Mouse (Mus musculus): Measurements from ENCODE around the gene Tnfrsf21.
A peak's percentile ranks its signal among the peaks of the same experiment; 100 is the strongest.

Gene Tnfrsf21

DNA sequence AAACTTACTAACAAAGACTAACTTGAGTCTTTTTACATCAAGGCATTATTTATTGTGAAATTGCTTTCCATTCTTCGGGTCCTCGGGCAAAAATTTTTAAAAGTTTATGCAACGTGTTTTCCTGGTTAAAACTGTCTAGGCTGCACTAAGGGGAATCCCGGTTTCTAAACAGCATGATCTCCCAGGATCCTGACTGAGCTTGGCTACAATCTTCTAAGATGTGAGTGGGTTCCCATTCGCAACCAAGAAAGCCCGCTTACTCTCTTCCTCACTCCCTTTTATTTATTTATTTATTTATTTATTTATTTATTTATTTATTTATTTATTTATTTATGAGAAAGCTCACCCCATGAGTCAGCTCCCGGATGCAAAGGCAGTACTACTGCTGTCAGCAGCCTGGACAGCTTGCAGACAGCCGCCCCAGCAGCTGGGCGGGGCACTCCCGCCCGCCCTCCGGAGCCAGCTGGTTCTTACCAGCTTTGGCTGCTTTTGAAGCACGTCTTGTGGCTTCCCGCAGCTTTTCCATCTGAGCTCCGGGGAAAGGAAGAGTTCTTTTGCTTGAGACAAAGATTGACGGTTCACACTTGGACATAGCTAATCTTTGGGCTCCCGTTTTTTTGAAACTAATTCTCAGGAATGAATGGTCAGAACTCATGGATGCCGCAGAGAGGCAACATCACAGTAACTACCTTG, 60.6 kb downstream of the Tnfrsf21 start:
- peak; percentile 80 for DNase-seq (ENCODE audit: low spot score)

DNA sequence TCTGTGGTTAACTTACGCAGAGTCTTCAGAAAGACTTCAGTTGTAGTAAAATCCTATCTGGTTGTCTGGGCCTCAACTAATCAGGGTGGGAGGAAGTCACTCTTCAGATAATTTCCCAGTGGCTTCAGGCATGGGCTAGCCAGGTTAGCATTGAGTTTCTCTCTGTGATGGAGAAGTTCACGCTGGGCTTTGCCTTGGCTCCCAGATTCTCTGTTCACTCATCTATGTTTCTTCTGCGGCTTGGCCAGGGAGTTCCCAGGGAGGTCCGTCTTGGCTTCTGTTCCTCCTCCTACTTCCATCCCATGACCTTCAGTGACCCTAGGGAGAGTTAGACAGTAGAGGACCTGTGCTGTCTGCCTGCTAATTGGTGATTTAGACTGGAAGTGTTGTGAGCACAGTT, 61.2 kb downstream of the Tnfrsf21 start:
- peak; percentile 33 for DNase-seq (ENCODE audit: low spot score)

DNA sequence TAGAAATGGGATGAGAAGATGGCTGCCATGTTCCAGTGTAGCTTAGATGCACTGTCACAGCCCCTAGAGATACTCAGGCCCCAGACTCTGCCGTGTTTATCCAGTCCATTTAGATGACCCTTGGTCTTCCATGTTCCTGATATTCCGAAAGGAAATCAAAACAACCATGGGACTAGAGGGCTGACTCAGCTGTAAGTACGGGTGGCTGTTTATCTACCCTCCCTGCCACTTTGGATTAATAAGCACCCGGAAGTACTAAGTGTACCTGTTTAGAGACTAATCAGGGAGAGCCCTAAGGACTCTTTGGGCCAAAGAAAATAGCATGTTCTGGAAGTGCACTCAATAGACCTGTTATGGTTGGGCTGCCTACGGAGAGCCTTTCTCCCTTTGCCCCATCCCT, 64.9 kb downstream of the Tnfrsf21 start:
- DNase-seq (ENCODE audit: low spot score), result no peak

DNA sequence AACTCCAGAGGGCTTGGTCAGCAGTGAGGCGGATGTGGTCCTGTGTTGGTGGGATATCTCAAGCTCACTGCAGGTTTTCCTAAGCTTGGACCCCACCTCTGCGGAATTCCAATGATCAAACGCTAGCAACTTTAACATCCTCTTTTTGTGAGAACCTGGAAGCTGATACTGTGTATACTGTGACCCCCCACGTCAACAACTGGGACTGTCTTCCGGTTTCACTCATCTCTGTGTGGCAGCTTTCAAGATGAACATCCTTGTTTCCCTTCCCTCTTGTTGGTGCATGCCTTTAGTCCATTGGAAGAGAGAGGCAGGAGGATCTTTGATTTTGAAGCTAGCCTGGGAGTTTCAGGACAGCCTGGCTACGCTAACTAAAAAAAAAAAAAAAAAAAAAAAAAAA, 73.1 kb downstream of the Tnfrsf21 start:
- no peak for DNase-seq (ENCODE audit: low spot score)

DNA sequence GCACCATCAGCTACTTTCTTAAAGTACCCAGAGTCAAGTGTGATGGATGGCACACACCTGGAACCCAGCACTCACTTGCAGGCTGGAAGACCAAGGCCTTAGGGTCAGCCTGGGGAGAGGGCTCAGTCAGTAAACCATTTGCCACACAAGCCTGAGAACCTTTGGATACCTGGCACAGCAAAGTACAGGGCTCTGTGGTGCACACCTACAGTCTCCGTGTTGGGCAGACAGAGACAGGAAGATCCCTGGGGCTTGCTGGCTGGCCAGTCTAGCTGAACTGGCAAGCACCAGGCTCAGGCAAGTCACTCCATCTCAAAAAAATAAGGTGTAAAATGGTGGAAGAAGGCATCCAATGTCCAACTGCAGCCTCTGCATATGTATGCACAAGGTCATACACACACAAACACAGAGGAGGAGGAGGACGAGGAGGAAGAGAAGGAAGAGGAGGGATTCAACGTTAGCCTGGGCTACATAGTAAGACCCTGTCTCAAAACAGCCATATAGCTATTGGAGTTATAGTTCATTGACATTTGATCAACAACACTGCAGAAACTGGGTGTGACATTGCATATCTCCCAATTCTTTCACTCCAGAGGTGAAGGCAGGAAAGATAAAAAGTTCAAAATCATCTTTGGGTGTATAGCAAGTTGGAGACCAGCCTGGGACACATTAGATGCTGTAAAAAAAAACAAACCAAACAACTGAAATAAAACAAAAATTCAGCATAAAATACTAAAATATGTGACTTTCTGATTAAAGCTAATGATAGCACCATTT, 74.8 kb downstream of the Tnfrsf21 start:
- no peak for DNase-seq (ENCODE audit: low spot score)

DNA sequence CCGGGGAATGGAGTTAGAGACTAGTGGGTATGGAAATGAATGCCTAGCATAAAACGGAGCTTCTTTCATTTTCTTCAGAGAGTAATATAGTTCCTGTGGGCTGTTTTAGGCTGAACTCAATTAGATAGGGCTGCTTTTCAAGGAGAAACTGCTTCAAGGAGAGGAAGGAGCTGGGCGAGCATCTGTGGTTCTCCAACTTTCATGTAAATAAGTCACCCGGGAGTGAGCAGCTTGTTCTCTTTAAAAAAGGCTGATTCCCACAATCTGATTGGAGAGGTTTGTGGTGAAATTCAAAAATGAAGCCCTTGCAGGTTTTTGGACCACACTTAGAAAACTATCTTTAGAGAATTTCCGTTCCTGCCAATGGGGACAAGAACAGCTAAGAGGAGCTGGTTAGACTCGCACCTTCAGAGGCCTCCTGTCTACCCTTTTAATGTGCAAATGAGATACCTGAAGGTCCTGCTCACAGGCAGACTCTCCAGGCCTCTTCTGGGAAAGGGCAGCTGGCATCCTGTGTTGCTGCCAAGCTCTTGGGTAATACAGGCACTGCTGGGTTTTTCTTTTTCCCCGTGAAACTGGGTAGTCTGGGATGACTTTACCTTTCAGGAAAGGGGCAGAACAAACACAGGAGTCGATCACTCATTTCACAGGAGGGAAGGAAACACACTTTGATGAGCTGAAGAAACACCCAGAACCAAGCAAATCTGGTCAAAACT, 76.1 kb downstream of the Tnfrsf21 start:
- DNase-seq (ENCODE audit: low spot score), result no peak

DNA sequence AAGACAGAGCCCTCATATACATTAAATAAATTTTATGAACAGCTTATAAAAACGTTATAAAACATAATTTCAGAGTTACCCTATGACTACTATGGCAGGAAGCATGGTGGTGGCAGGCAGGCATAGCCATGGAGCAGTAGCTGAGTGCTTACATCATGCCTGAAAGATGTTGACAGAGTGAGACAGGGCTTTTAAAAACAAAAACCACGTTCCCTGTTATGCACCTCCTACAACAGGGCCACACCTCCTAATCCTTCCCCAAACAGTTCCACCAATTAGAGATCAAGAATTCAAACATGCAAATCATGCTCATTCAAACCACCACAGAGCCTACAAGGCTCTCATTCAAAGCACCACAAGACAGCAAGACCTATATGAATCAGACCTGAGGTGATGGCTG, 77.9 kb downstream of the Tnfrsf21 start:
- no peak for DNase-seq (ENCODE audit: low spot score)

DNA sequence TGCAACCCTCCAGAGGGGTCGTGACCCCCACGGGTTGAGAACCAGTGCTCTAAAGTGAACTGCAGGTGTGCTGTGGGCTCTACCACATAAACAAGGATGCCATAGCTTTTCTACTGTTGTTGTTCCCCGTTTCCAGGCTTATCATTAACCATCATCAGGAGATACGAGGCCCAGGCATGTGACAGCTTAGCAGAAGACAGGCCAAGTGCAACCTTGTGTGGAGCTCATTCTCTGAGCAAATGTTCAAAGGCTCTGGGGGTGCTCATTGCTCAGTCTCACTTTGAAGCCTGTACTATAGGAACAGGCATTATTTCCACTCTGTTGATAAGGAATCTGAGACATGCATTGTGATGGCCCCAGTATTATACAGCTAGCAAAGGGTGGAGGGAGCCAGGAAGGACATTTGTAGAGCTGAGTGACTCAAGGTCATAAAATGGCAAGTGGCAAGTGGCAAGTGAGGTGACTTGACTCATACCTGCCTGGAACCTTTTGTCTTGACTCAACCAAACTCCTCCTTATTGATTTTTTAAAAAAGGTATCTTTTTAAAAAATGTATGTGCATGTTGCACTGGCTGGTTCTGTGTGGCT, 80.8 kb downstream of the Tnfrsf21 start:
- DNase-seq (ENCODE audit: low spot score), result no peak

DNA sequence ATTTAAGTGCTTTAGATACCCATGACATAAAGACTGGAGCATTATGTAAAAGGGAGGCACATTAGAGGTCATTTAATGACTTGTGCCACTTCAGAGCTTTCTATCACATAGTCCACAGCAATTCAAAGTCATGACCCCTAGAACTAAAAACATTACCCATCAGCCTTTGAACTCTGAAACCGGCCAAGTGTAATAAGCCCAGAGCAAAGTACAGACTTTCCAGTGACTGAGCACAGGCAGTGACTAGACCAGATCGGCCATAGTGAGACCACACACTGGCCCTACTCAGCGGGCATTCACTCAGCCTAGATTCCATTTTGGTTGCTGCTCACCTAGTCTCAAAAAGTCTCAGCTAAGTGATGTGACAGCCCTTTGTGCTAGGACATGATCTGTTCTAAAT, 89.8 kb downstream of the Tnfrsf21 start:
- no peak for DNase-seq (ENCODE audit: low spot score)

DNA sequence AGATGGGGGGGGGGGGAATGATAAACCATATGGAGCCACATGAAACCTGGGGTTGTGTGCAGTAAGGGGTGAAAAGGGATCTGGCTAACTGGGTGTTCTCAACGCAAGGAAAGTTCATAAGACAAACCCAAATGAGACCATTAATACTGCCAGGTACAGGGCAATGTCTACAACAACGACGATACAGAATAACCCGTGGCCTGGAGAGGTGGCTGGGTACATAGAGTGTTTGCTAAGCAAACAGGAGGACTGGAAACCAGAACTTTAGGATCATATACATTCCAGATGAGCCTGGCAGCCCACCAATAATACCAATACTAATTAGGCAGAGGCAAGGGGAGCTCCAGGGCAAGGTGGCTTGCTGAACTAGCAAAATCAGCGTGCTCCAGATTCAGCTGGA, 91.0 kb downstream of the Tnfrsf21 start:
- DNase-seq (ENCODE audit: low spot score), result no peak

DNA sequence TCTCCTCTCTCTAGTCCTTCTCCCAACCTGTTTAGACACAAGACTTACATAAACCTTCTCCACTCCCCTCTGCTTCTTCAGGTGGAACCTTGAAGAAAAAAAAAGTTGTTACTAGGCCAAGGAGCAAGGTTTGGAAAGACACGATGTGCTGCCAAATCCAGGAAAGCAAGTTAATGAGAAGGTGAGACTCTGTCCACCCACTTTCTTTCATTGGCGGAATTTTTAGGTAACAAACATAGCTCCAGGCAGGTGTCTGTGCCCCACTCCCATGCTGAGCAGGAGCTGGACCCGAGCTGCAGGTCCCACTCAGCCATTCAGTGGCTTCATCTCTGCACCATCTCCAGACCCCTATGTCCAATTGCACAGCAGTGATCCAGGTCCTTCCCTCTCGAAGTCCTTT, 93.1 kb downstream of the Tnfrsf21 start:
- no peak for DNase-seq (ENCODE audit: low spot score)

DNA sequence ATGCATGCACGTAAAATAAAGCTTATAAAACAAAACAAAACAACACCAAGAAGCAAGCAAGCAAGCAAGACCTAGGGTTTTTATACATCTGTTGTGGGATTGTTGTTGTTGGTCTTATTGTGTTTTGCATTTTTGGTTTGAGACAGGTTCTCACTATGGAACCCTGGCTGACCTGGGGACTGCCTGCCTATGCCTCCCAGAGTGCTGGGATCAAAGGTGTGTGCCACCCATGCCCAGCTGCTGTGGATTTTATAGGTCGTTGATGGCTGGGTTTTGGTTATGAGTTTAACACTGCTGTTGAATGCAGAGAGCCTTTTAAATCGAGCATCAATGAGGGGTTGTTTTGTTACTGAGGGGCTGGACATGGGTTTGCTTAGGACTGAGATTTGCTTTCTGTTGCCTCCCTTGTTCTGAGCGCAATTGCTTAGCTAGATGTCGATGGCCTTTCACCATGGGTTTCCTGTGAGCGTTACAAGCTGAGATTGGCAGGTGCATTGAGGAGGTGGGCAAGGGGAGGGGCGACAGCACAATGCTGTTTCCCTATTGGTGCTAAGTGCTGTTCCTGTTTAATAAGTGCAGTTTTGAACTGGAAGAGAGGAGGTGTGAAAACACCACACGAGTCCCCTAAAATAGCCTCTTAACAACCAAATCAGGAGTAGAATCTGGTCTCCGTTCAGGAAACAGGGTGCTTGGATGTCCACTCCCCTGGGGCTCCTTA, 94.0 kb downstream of the Tnfrsf21 start:
- DNase-seq (ENCODE audit: low spot score), result no peak

DNA sequence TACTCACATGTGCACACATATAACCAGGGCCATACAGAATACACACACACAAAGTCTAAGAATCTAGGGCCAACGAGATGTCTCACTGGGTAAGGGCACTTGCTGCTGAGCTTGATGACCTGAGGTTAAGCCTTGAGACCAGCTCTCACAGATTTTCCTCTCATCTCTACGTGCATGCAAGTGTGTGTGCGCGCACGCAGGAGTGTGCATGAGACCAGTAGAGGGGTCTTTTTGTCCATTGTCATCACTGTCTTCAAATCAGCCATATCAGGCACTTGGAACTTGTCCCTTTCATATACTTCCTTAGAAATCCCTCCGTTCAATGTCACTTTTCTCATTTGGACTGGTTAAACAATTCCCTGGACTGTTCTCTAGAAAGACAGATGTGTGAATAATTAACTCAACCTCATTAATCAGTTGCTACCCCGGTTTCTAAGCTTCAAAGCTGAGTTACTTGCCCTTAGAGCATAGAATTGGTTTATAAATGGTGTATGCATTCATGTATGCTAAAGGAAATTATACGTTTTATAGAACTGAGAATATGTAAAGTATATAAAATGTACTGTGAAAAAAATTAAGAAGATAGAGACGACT, 97.1 kb downstream of the Tnfrsf21 start:
- DNase-seq (ENCODE audit: low spot score), result no peak

DNA sequence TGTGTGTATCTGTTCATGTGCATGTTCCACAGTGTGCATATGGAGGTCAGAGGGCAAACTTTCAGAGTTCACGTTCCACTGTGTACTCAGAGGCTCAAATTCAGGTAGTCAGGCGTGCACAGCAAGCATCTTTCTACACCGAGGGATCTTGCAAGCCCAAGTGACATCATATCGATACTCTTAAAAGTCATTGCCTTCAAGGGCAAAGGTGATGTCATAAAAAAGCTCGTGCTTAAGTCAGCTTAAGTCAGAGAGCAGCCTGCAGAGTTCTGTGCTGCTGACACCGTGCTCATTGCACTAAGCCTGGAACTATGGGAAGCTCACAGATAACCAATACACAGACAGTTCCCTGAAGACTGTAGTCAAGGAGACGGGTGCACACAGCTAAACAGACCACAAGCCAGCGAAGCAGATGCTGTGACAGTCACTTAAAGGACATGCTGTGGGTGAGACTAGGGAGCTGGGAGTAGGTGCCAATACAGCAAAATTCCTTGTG, 97.8 kb downstream of the Tnfrsf21 start:
- DNase-seq (ENCODE audit: low spot score), result no peak

DNA sequence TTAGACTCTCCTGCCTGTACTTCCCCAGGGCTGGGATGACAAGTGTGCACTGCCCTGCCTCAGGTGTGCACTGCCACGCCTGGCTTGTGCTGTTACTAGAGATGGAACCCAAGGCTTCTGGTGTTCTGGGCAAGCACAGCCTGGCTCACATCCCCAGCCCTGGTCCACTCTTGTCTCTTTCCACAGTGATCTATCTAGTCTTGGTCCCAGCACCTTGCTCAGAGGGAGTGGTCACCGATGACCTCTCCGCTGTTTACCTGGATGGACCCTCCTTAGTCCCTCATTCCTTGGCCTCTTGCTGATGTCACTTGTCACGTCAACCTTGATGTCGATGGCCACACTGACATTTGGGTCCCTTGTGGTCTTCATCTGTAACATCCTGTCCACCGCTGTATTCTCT, 98.6 kb downstream of the Tnfrsf21 start:
- no peak for DNase-seq (ENCODE audit: low spot score)

DNA sequence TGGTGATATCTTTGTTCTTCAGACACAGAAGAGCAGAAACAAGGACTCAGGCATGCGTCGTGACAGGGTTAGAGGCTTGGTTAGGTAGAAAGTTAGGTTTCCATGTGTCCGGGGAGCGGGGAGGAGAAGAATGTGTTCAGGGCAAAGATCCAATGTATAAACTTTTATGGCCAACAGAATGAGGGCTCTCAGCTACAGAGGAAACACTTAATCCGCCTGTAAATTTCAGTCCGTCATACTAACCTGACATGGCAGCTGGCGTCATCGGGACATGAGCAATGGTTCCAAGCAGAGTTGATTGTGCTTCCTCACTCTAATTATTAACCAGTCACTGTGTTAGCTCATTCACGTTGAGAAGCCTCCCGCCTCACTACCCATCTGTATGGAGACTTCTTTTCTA, 100.4 kb downstream of the Tnfrsf21 start:
- DNase-seq (ENCODE audit: low spot score), result peak; percentile 38

DNA sequence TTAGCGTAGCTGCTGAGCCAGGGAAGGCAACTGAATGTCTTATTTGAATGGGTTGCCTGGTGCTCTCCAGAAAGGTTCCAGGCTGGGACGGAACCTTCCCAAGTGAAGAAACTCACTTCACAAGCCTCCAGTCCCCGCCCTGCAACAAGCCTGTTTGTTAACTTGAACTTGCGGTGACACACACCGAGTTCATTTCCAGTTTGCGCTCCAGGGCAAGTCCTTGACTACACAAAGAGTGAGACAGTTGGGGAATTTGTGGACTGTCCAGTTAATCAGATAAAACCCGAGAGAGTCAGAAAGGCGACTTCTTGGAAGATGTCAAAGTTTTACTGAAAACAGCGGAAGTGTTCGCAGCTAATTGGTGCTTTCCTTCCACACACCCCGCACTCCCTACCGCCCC, 103.1 kb downstream of the Tnfrsf21 start:
- DNase-seq (ENCODE audit: low spot score), result no peak

DNA sequence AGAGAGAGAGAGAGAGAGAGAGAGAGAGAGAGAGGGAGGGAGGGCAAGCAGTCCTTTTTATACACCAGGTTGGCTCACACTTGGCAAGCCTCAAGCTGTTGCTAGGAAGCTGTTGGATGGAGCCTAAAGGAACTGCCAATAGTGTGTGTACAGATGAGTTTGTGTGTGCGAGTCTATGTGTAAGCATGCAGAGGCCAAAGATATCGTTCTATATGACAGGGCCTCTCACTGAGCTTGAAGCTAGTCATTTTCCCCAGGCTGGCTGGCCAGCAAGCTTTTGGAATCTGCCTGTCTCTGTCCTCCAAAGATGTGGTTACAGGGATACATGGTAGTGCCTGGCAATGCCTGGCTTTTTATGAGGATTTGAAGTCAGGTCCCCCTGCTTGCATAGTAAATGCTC, 104.7 kb downstream of the Tnfrsf21 start:
- no peak for DNase-seq (ENCODE audit: low spot score)

DNA sequence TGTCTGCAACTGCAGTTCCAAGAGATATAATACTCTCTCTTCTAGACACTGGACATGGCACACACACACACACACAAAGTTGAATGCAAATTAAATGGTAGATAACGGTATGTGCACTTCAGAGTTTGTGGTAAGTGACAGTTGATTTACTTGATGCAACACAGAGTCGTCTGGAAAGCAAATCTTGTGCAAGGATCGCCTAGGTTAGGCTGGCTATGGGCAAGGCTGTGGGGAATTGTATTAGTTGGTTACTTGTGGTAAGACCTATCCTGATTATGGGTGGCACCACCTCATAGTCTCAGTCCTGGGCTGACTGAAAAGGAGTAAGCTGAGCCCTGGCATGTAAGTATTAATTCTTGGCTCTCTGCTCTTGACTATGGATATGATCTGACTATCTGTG, 112.0 kb downstream of the Tnfrsf21 start:
- DNase-seq (ENCODE audit: low spot score), result no peak

DNA sequence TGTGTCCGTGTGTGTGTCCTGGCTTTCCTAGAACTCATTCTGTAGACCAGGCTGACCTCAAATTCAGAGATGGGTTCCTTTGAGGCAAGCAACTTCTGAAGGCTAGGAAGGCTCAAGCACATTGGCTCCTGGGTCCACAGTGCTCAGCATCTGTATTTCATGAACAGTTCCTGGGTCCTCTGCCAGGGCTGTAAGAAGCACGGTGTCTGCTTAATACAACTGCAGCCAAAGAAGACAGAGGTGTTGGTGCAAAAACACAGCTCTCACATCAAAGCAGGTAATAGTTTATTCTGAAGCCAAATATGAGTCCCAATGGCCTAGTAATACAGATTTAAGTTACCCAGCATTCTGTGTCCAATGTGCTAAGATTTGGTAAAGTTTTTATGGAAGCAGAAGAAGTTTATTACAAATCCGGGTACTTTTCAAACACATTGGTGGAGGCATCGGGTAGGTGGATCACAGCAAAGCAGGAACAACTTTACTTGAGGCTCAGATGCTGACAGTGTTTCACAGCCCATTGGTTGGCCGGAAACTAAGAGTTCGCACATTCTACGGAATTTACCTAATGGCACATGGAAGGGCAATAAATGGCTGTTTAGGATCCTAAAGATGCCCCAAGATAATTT, 112.7 kb downstream of the Tnfrsf21 start:
- DNase-seq (ENCODE audit: low spot score), result no peak
